Mouse (Mus musculus): ENCODE measurements around the gene Yaf2. TPM values are rescaled to one million over a fixed set of nuclear protein-coding genes. Genes with fewer than 3 reads are reported as not detected.

Gene Yaf2
- polyA plus RNA-seq, 1 experiment = 39.3 TPM

Other genes with a start within 250 kb of the Yaf2 start
- gene Gxylt1, start 61.8 kb downstream of the Yaf2 start, polyA plus RNA-seq (2012; fragmentation: generic; extraction: Trizol) = 7.7 TPM
- gene Zcrb1, start 61.4 kb upstream of the Yaf2 start, polyA plus RNA-seq (2012; fragmentation: generic; extraction: Trizol) = 95.4 TPM
- 28.2 TPM for gene Pphln1, start 61.4 kb upstream of the Yaf2 start, polyA plus RNA-seq (2012; fragmentation: generic; extraction: Trizol)

Data from C2C12 (cell line).